Mouse (Mus musculus) spleen, adult 2 months (tissue): ENCODE results near the gene Acacb.

Source experiments
- CTCF ChIP-seq: fragments of 200-500 bp; IDR thresholded peaks from 2 replicates; pipeline ENCODE4 v1.5.1; 2011; ENCODE audit warnings: mild to moderate bottlenecking, inconsistent platforms; ENCODE audit not compliant: insufficient read depth, insufficient read length, insufficient replicate concordance; ENCODE audit errors: extremely low read depth
- POLR2A ChIP-seq: fragments of 200-500 bp; IDR thresholded peaks from 2 replicates; pipeline ENCODE4 v1.6.1; 2011; ENCODE audit warnings: low read depth, low read length, inconsistent platforms

DNA sequence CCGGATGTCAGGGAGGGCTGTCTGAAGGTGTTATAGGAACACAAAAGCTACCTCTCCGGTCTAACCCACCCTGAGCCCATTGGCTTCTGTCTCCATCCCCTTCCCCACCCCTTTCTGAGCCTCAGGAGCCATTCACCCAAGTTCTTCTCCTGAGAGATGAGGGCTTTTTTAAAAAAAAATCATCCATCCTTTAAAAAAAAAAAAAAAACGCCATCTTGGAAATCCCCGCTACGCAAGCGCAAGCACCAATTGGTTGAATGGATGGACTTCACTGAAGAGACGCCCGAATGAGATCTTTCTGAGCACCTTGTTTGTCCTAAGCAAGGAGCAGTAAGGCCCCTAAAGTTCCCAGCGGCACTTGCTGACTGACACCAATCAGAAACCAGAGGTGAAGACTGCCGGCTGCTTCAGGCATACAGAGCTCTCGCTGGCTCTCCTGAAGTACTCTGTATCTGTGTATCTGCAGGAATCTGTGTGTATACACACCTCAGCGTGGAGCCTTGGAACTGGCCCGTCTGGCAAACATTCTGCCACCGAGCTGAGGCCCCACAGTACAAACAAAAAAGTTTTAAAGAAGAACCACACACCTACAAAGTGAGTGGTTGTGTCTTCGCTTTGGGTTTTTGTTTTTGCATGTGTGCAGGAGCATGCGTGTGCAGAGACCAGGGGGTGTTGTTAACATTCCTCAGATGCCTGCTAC, 140.7 kb downstream of the Acacb start:
- TF ChIP-seq CTCF (no peak), POLR2A (no peak)
